Mouse (Mus musculus) intestine, postnatal 0 days (tissue): Measurements from ENCODE around the gene Fam160b1. TPM values are rescaled to one million over a fixed set of nuclear protein-coding genes. Genes with fewer than 3 reads are reported as not detected.

Experiments used
- ATAC-seq: fragments of 200-750 bp; cut with Nextera tagmentation; 2 replicates; pipeline ENCODE4 v1.8.0; 2017; ENCODE audit warnings: mild to moderate bottlenecking, moderate TSS enrichment, moderate library complexity
- H3K27ac ChIP-seq: fragments of 300-500 bp; sonication (generic); 2 replicates; pipeline ENCODE4 v1.5.1; 2014; ENCODE audit warnings: mild to moderate bottlenecking, low read depth, low read length, moderate library complexity
- H3K27me3 ChIP-seq: fragments of 300-500 bp; sonication (generic); replicated peaks from 2 replicates; pipeline ENCODE4 v1.6.1; 2014; ENCODE audit warnings: low read length, mixed read lengths; ENCODE audit not compliant: control insufficient read depth, insufficient read depth
- H3K36me3 ChIP-seq: fragments of 300-500 bp; sonication (generic); 2 replicates; pipeline ENCODE4 v1.6.1; 2014; ENCODE audit warnings: mild to moderate bottlenecking, moderate library complexity; ENCODE audit not compliant: control insufficient read depth, insufficient read depth
- H3K4me1 ChIP-seq: fragments of 300-500 bp; sonication (generic); replicated peaks from 2 replicates; pipeline ENCODE4 v1.6.1; 2014; ENCODE audit warnings: antibody characterized with exemption, low read length, mixed read lengths; ENCODE audit not compliant: control insufficient read depth, insufficient read depth
- H3K4me2 ChIP-seq: fragments of 300-500 bp; sonication (generic); replicated peaks from 2 replicates; pipeline ENCODE4 v1.6.1; 2014; ENCODE audit warnings: low read depth, mild to moderate bottlenecking, moderate library complexity
- H3K4me3 ChIP-seq: fragments of 300-500 bp; sonication (generic); 2 replicates; pipeline ENCODE4 v1.5.1; 2014; ENCODE audit warnings: low read depth, low read length
- H3K9ac ChIP-seq: fragments of 300-500 bp; sonication (generic); 2 replicates; pipeline ENCODE4 v1.6.1; 2014; ENCODE audit warnings: mild to moderate bottlenecking, low read depth, low read length
- H3K9me3 ChIP-seq: fragments of 300-500 bp; sonication (generic); 2 replicates; pipeline ENCODE4 v1.6.1; 2016; ENCODE audit warnings: mixed run types; ENCODE audit not compliant: control insufficient read depth
- CTCF ChIP-seq: sonication (generic); IDR thresholded peaks from 2 replicates; pipeline ENCODE4 v1.5.1; 2016; ENCODE audit warnings: low read depth, mild to moderate bottlenecking, control low read depth, antibody characterized with exemption, moderate library complexity
- WGBS: fragments of 180-500 bp; shearing (Covaris S2); extraction: QIAGEN DNeasy Blood & Tissue Kit; methylation state at CpG from one replicate; pipeline ENCODE4 v1.1.7; 2014; 5-methylcytosine and 5-hydroxymethylcytosine counted together
- polyA plus RNA-seq: library from polyadenylated mRNA; unstranded; fragments of >200 nt; fragmentation: Nextera tagmentation; extraction: Ambion mirVana; gene quantifications from 2 replicates; pipeline ENCODE4 v1.2.1, GENCODE M21; 2015

The Fam160b1 gene
- polyA plus RNA-seq, 1 experiment from 2014 or later = 13.9 TPM

DNA sequence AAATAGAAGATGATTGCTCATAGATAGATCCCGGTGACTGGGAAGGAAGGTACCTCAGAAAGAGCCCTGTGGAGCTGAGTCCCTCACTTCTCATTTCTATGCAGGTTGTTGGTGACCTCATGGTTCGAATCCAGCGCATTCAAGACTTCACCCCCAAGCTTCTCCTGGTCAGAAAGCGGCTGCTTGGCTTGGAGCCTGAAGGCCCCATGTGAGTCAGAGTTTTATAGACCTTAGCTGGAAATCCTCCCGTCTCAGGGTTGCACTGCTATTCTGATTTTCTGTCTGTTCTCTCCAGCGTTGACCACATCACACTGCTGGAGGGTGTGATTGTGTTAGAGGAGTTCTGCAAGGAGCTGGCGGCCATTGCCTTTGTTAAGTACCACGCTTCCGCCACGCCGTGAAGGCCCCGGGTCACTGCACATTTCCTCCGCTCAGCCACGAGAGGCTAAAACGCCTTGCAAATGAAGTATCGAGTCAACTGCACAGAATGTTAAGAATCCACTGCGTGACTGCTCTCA, 25.8 kb downstream of the Fam160b1 start:
- H3K27me3 ChIP-seq = no peaks in the 10 kb centered on the region
- no peak overlapping the region for H3K4me3 ChIP-seq
- no peak overlapping the region for H3K4me2 ChIP-seq
- no peak overlapping the region for H3K9ac ChIP-seq
- ATAC-seq = no peak
- peak overlapping the region; percentile 1 for H3K27ac ChIP-seq
- H3K4me1 ChIP-seq = no peaks in the 10 kb centered on the region
- 89% methylated on average over 17 of the region's 17 CpGs for WGBS
- TF ChIP-seq CTCF = no peak
- peaks cover 79% of the 10 kb centered on the region for H3K36me3 ChIP-seq
- no peaks in the 10 kb centered on the region for H3K9me3 ChIP-seq

DNA sequence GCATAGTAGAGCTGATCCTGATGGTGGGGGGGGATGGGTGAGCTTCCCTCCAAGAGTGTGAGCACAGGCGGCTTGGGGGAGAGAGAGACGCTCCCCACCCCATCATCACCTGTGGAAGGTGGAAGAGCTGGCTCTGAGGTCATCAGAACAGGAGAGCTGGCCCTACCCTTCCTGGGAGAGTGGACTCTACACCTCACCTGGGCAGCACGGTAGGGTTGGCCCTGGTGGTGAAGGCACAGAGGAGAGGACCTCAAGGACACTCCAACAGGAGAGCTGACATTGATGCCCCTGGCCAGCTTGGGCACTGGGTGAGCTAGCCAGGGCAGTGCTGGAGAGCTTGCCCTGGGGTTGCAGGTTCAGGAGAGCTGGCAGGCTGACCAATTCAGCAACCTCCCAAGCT, 31.1 kb downstream of the Fam160b1 start:
- ATAC-seq = peak; percentile 53
- Histone ChIP-seq H3K9ac (no peak overlapping the region), H3K9me3 (no peaks in the 10 kb centered on the region), H3K4me1 (no peaks in the 10 kb centered on the region), H3K27ac (no peak overlapping the region), H3K4me3 (no peak overlapping the region), H3K4me2 (no peak overlapping the region), H3K27me3 (no peaks in the 10 kb centered on the region), H3K36me3 (peaks cover 27% of the 10 kb centered on the region)
- 72% methylated on average over 3 of the region's 3 CpGs for WGBS
- TF ChIP-seq CTCF = no peak

GRCm38 (mm10) chr19:57393357-57393957, 33.0 kb downstream of the Fam160b1 start:
- Histone ChIP-seq H3K9ac (no peak overlapping the region), H3K4me3 (no peak overlapping the region), H3K27ac (no peak overlapping the region), H3K4me1 (no peaks in the 10 kb centered on the region), H3K36me3 (peaks cover 11% of the 10 kb centered on the region), H3K4me2 (no peak overlapping the region), H3K27me3 (no peaks in the 10 kb centered on the region), H3K9me3 (no peaks in the 10 kb centered on the region)
- 67% methylated on average over 6 of the region's 6 CpGs for WGBS
- ATAC-seq = no peak
- no peak for TF ChIP-seq CTCF

DNA sequence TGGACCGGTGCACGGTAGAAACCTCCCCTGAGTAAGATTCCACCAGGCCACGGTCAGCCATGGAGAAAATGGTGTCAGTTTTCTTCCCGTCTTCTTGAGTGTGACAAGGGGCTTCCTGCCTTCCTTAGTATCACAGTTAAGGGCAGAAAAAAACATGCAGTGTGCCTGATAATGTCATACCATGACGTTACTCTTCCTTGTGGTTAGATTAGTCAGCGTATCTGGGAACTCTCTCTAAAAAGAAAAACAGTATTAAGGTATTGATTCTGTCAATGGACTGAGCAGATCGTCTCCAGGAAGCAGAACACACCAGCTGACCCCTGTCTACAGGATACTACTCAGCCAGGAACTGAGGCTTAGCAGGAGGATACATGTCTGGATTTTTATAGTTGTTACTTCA, 36.1 kb downstream of the Fam160b1 start:
- Histone ChIP-seq H3K4me1 (no peaks in the 10 kb centered on the region), H3K9me3 (no peaks in the 10 kb centered on the region), H3K4me2 (no peak overlapping the region), H3K9ac (no peak overlapping the region), H3K27me3 (no peaks in the 10 kb centered on the region), H3K27ac (no peak overlapping the region), H3K4me3 (no peak overlapping the region), H3K36me3 (no peaks in the 10 kb centered on the region; the same call in 1 of the 2 replicates)
- TF ChIP-seq CTCF = no peak
- no peak for ATAC-seq
- WGBS = 71% methylated on average over 7 of the region's 7 CpGs

GRCm38 (mm10) chr19:57402364-57402763, 41.9 kb downstream of the Fam160b1 start:
- no peaks in the 10 kb centered on the region for H3K36me3 ChIP-seq
- no peak overlapping the region for H3K4me3 ChIP-seq
- no peaks in the 10 kb centered on the region for H3K9me3 ChIP-seq
- no peak overlapping the region for H3K9ac ChIP-seq
- H3K4me2 ChIP-seq = no peak overlapping the region
- H3K4me1 ChIP-seq = peaks cover 12% of the 10 kb centered on the region; the same call in 1 of the 2 replicates
- TF ChIP-seq CTCF = no peak
- no peaks in the 10 kb centered on the region for H3K27me3 ChIP-seq
- no peak for ATAC-seq
- H3K27ac ChIP-seq = peak overlapping the region; percentile 88
- 69% methylated on average over 6 of the region's 6 CpGs for WGBS

- Histone ChIP-seq H3K27ac (peak overlapping the region; percentile 88), H3K4me2 (peak overlapping the region; percentile 47), H3K4me1 (peaks cover 12% of the 10 kb centered on the region; the same call in 1 of the 2 replicates), H3K27me3 (no peaks in the 10 kb centered on the region), H3K36me3 (no peaks in the 10 kb centered on the region), H3K9me3 (no peaks in the 10 kb centered on the region), H3K9ac (no peak overlapping the region), H3K4me3 (peak overlapping the region; percentile 7; the same call in 1 of the 2 replicates)
- TF ChIP-seq CTCF = peak; percentile 86
- ATAC-seq = peak; percentile 93
- WGBS = 9% methylated on average over 24 of the region's 24 CpGs
These were observed 43.4 kb downstream of the Fam160b1 start for GRCm38 (mm10) chr19:57403700-57404501.
